Mouse (Mus musculus) intestine, postnatal 0 days (tissue): ENCODE measurements around the gene Pirb. TPM values are rescaled to one million over a fixed set of nuclear protein-coding genes. Genes with fewer than 3 reads are reported as not detected.
"Not testable (repeated sequence)": the region's sequence is repeated elsewhere in the genome, so short reads cannot be mapped to it uniquely, and the experiment has no call there.

Experiments used
- ATAC-seq: fragments of 200-750 bp; cut with Nextera tagmentation; 2 replicates; pipeline ENCODE4 v1.8.0; 2017; ENCODE audit warnings: mild to moderate bottlenecking, moderate TSS enrichment, moderate library complexity
- H3K27ac ChIP-seq: fragments of 300-500 bp; sonication (generic); 2 replicates; pipeline ENCODE4 v1.5.1; 2014; ENCODE audit warnings: mild to moderate bottlenecking, low read depth, low read length, moderate library complexity
- H3K27me3 ChIP-seq: fragments of 300-500 bp; sonication (generic); replicated peaks from 2 replicates; pipeline ENCODE4 v1.6.1; 2014; ENCODE audit warnings: low read length, mixed read lengths; ENCODE audit not compliant: control insufficient read depth, insufficient read depth
- H3K36me3 ChIP-seq: fragments of 300-500 bp; sonication (generic); 2 replicates; pipeline ENCODE4 v1.6.1; 2014; ENCODE audit warnings: mild to moderate bottlenecking, moderate library complexity; ENCODE audit not compliant: control insufficient read depth, insufficient read depth
- H3K4me1 ChIP-seq: fragments of 300-500 bp; sonication (generic); replicated peaks from 2 replicates; pipeline ENCODE4 v1.6.1; 2014; ENCODE audit warnings: antibody characterized with exemption, low read length, mixed read lengths; ENCODE audit not compliant: control insufficient read depth, insufficient read depth
- H3K4me2 ChIP-seq: fragments of 300-500 bp; sonication (generic); replicated peaks from 2 replicates; pipeline ENCODE4 v1.6.1; 2014; ENCODE audit warnings: low read depth, mild to moderate bottlenecking, moderate library complexity
- H3K4me3 ChIP-seq: fragments of 300-500 bp; sonication (generic); 2 replicates; pipeline ENCODE4 v1.5.1; 2014; ENCODE audit warnings: low read depth, low read length
- H3K9ac ChIP-seq: fragments of 300-500 bp; sonication (generic); 2 replicates; pipeline ENCODE4 v1.6.1; 2014; ENCODE audit warnings: mild to moderate bottlenecking, low read depth, low read length
- H3K9me3 ChIP-seq: fragments of 300-500 bp; sonication (generic); 2 replicates; pipeline ENCODE4 v1.6.1; 2016; ENCODE audit warnings: mixed run types; ENCODE audit not compliant: control insufficient read depth
- CTCF ChIP-seq: sonication (generic); IDR thresholded peaks from 2 replicates; pipeline ENCODE4 v1.5.1; 2016; ENCODE audit warnings: low read depth, mild to moderate bottlenecking, control low read depth, antibody characterized with exemption, moderate library complexity
- WGBS: fragments of 180-500 bp; shearing (Covaris S2); extraction: QIAGEN DNeasy Blood & Tissue Kit; methylation state at CpG from one replicate; pipeline ENCODE4 v1.1.7; 2014; 5-methylcytosine and 5-hydroxymethylcytosine counted together
- polyA plus RNA-seq: library from polyadenylated mRNA; unstranded; fragments of >200 nt; fragmentation: Nextera tagmentation; extraction: Ambion mirVana; gene quantifications from 2 replicates; pipeline ENCODE4 v1.2.1, GENCODE M21; 2015

The Pirb gene
- polyA plus RNA-seq, 1 experiment from 2014 or later, result 0.69 TPM

- WGBS, result 1% methylated on average over 42 of the region's 42 CpGs
- peak; percentile 96 for ATAC-seq
- H3K9me3 ChIP-seq, result no peaks in the 10 kb centered on the region
- H3K4me1 ChIP-seq, result peaks cover 5% of the 10 kb centered on the region; the same call in 1 of the 2 replicates
- H3K27me3 ChIP-seq, result no peaks in the 10 kb centered on the region
- peaks cover 25% of the 10 kb centered on the region for H3K36me3 ChIP-seq
- peak within 1 kb of the TSS; percentile 71 for H3K4me2 ChIP-seq
- peak within 1 kb of the TSS; percentile 92 for H3K27ac ChIP-seq
- peak within 1 kb of the TSS; percentile 74 for H3K9ac ChIP-seq
- H3K4me3 ChIP-seq, result peak within 1 kb of the TSS; percentile 73
- TF ChIP-seq CTCF, result peak; percentile 47
These were observed 16.2 kb downstream of the Pirb start, which contains the start of gene Rps9 for GRCm38 (mm10) chr7:3703879-3704441. Rps9 (plus strand) TSS chr7:3703993.

GRCm38 (mm10) chr7:3703148-3703878 lies 16.9 kb downstream of the Pirb start:
- Histone ChIP-seq H3K4me3 (peak overlapping the region; percentile 73), H3K4me2 (peak overlapping the region; percentile 71), H3K9me3 (no peaks in the 10 kb centered on the region), H3K27me3 (no peaks in the 10 kb centered on the region), H3K4me1 (peaks cover 5% of the 10 kb centered on the region; the same call in 1 of the 2 replicates), H3K9ac (peak overlapping the region; percentile 74), H3K27ac (peak overlapping the region; percentile 92), H3K36me3 (peaks cover 25% of the 10 kb centered on the region)
- TF ChIP-seq CTCF, result no peak
- ATAC-seq, result peak; percentile 29; the same call in 1 of the 2 replicates
- 21% methylated on average over 6 of the region's 6 CpGs for WGBS

GRCm38 (mm10) chr7:3698471-3698870 lies 21.7 kb downstream of the Pirb start:
- H3K9ac ChIP-seq, result no peak overlapping the region
- no peaks in the 10 kb centered on the region for H3K4me1 ChIP-seq
- WGBS, result 93% methylated on average over 6 of the region's 6 CpGs
- H3K4me2 ChIP-seq, result no peak overlapping the region
- no peaks in the 10 kb centered on the region for H3K9me3 ChIP-seq
- no peak overlapping the region for H3K27ac ChIP-seq
- no peak overlapping the region for H3K4me3 ChIP-seq
- H3K36me3 ChIP-seq, result peaks cover 33% of the 10 kb centered on the region
- H3K27me3 ChIP-seq, result no peaks in the 10 kb centered on the region
- ATAC-seq, result no peak
- no peak for TF ChIP-seq CTCF

- H3K27ac ChIP-seq, result peak overlapping the region; percentile 90
- H3K27me3 ChIP-seq, ATAC-seq, H3K9me3 ChIP-seq, H3K4me1 ChIP-seq: not testable (repeated sequence)
- WGBS, result 3% methylated on average over 9 of the region's 9 CpGs
- peak overlapping the region; percentile 79 for H3K4me3 ChIP-seq
- H3K36me3 ChIP-seq, result peaks cover 21% of the 10 kb centered on the region
- H3K4me2 ChIP-seq, result peak overlapping the region; percentile 94
- H3K9ac ChIP-seq, result peak overlapping the region; percentile 73
These were observed 25.3 kb downstream of the Pirb start for GRCm38 (mm10) chr7:3694949-3695305.

- peak overlapping the region; percentile 90 for H3K27ac ChIP-seq
- under 1% methylated on average over 39 of the region's 55 CpGs for WGBS
- peak; percentile 30 for ATAC-seq
- H3K4me1 ChIP-seq, result no peaks in the 10 kb centered on the region
- no peaks in the 10 kb centered on the region for H3K9me3 ChIP-seq
- H3K4me2 ChIP-seq, result peak overlapping the region; percentile 94
- no peaks in the 10 kb centered on the region for H3K27me3 ChIP-seq
- peak overlapping the region; percentile 73 for H3K9ac ChIP-seq
- no peak for TF ChIP-seq CTCF
- H3K4me3 ChIP-seq, result peak overlapping the region; percentile 79
- peaks cover 19% of the 10 kb centered on the region for H3K36me3 ChIP-seq
These were observed 25.9 kb downstream of the Pirb start for GRCm38 (mm10) chr7:3694076-3694948.

- Histone ChIP-seq H3K36me3 (peaks cover 17% of the 10 kb centered on the region), H3K27me3 (no peaks in the 10 kb centered on the region), H3K27ac (peak overlapping the region; percentile 90), H3K4me3 (peak overlapping the region; percentile 79), H3K9me3 (no peaks in the 10 kb centered on the region), H3K9ac (peak overlapping the region; percentile 73), H3K4me1 (no peaks in the 10 kb centered on the region), H3K4me2 (peak overlapping the region; percentile 94)
- ATAC-seq, result no peak; the same call in 1 of the 2 replicates
- no peak for TF ChIP-seq CTCF
- 0% methylated on average over 18 of the region's 18 CpGs for WGBS
These were observed 26.4 kb downstream of the Pirb start for GRCm38 (mm10) chr7:3693809-3694075.
